Mouse (Mus musculus) stomach, postnatal 0 days (tissue): ENCODE results near the gene Tmem14a. TPM values are rescaled to one million over a fixed set of nuclear protein-coding genes. Genes with fewer than 3 reads are reported as not detected.
"Not testable (repeated sequence)": the region's sequence is repeated elsewhere in the genome, so short reads cannot be mapped to it uniquely, and the experiment has no call there.

Source experiments
- ATAC-seq: fragments of 200-750 bp; cut with Nextera tagmentation; 2 replicates; pipeline ENCODE4 v1.8.0; 2017; ENCODE audit not compliant: low FRiP score, low TSS enrichment
- DNase-seq: peaks from one replicate; pipeline ENCODE4 v3.0.0-alpha.2; 2016; ENCODE audit warnings: low spot score
- H3K27ac ChIP-seq: fragments of 300-500 bp; sonication (generic); replicated peaks from 2 replicates; pipeline ENCODE4 v1.5.1; 2014; ENCODE audit warnings: mild to moderate bottlenecking, control low read depth
- H3K27me3 ChIP-seq: fragments of 300-500 bp; sonication (generic); 2 replicates; pipeline ENCODE4 v1.6.1; 2014; ENCODE audit warnings: low read length; ENCODE audit not compliant: control insufficient read depth, insufficient read depth
- H3K36me3 ChIP-seq: fragments of 300-500 bp; sonication (generic); 2 replicates; pipeline ENCODE4 v1.6.1; 2014; ENCODE audit warnings: low read length, mixed read lengths; ENCODE audit not compliant: control insufficient read depth, insufficient read depth
- H3K4me1 ChIP-seq: fragments of 300-500 bp; sonication (generic); replicated peaks from 2 replicates; pipeline ENCODE4 v1.6.1; 2014; ENCODE audit warnings: antibody characterized with exemption; ENCODE audit not compliant: control insufficient read depth, insufficient read depth
- H3K4me2 ChIP-seq: fragments of 300-500 bp; sonication (generic); replicated peaks from 2 replicates; pipeline ENCODE4 v1.6.1; 2014; ENCODE audit warnings: low read depth, mild to moderate bottlenecking, control low read depth, moderate library complexity
- H3K4me3 ChIP-seq: fragments of 300-500 bp; sonication (generic); 2 replicates; pipeline ENCODE4 v1.5.1; 2014; ENCODE audit warnings: low read depth, low read length, control low read depth
- H3K9ac ChIP-seq: fragments of 300-500 bp; sonication (generic); 2 replicates; pipeline ENCODE4 v1.6.1; 2014; ENCODE audit warnings: mild to moderate bottlenecking, low read length, control low read depth, mixed read lengths
- H3K9me3 ChIP-seq: fragments of 300-500 bp; sonication (generic); 2 replicates; pipeline ENCODE4 v1.6.1; 2016; ENCODE audit warnings: low read length; ENCODE audit not compliant: control insufficient read depth
- CTCF ChIP-seq: IDR thresholded peaks from 2 replicates; pipeline ENCODE4 v1.5.1; 2016; ENCODE audit warnings: antibody characterized with exemption, low read depth, mild to moderate bottlenecking, moderate library complexity
- EP300 ChIP-seq: optimal IDR thresholded peaks from 2 replicates; pipeline ENCODE3; 2016; ENCODE audit warnings: antibody characterized with exemption
- WGBS: fragments of 180-500 bp; shearing (Covaris S2); extraction: QIAGEN DNeasy Blood & Tissue Kit; methylation state at CpG from one replicate; pipeline ENCODE4 v1.1.7; 2014; 5-methylcytosine and 5-hydroxymethylcytosine counted together
- polyA plus RNA-seq: library from polyadenylated mRNA; unstranded; fragments of >200 nt; fragmentation: Nextera tagmentation; extraction: Ambion mirVana; gene quantifications from 2 replicates; pipeline ENCODE4 v1.2.1, GENCODE M21; 2015

Tmem14a gene
- polyA plus RNA-seq, 1 experiment from 2014 or later = 10.9 TPM

DNA sequence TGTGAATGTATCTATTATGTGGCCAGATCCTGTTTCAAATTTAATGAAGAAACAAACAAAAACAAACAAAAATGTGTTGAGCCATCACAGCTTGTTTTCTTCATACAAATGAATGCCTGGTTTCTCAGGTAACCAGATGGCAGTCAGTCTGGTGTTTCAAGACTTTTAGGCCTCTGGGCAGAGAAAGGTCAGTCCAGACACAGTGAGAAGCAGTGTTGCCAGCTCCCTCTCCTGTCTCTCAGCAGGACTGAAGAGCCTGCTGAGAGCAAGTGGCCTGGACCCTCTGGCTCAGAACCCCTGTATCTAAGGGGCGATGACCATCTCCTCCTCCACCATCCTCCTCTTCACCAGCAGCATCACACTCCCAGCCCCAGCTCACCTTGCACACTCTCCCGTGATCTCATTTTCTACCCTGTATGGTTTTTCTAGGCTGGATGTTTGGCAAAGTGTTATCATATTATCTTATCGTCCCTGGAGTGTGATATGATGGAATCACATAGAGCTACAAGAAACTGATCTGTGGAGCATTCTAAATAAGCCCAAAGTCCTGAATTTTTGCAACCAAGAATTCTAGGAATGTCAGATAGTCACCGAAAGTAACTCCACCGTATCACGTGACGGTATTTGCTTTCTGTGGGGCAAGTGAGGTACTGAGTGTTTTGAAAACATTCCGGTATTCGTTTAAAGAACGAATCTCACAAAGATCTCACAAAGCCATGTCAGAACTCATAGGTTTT, 34.4 kb downstream of the Tmem14a start:
- ATAC-seq (no peak), DNase-seq (no peak)
- no peaks in the 10 kb centered on the region for H3K4me1 ChIP-seq
- no peaks in the 10 kb centered on the region for H3K36me3 ChIP-seq
- H3K9ac ChIP-seq = no peak overlapping the region
- no peak for TF ChIP-seq CTCF
- no peak for TF ChIP-seq EP300
- no peaks in the 10 kb centered on the region for H3K9me3 ChIP-seq
- no peak overlapping the region for H3K4me2 ChIP-seq
- no peaks in the 10 kb centered on the region for H3K27me3 ChIP-seq
- H3K4me3 ChIP-seq = no peak overlapping the region
- no peak overlapping the region for H3K27ac ChIP-seq
- 64% methylated on average over 10 of the region's 10 CpGs for WGBS

DNA sequence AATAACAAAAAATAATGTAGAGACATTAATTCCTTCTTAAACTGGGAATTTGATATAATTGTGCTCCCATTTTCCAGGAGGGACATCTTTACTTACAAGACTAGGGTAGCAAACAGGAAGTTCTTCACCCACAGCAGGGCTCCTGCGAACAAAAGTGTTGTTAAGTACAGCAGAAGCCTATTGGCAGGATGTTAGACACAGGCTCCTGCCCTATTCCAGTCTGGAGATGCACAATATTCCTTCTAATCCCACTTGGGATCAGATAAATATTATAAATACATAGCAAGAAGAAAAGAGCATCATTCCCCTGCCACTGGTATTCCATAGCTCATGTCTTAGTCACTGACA, 34.9 kb downstream of the Tmem14a start:
- H3K4me2 ChIP-seq = no peak overlapping the region
- H3K9ac ChIP-seq = no peak overlapping the region
- no peaks in the 10 kb centered on the region for H3K9me3 ChIP-seq
- no peak overlapping the region for H3K4me3 ChIP-seq
- H3K36me3 ChIP-seq = no peaks in the 10 kb centered on the region
- no peaks in the 10 kb centered on the region for H3K4me1 ChIP-seq
- H3K27me3 ChIP-seq = no peaks in the 10 kb centered on the region
- TF ChIP-seq CTCF = no peak
- TF ChIP-seq EP300 = no peak
- 68% methylated on average over 1 of the region's 1 CpGs for WGBS
- DNase-seq = no peak
- H3K27ac ChIP-seq = no peak overlapping the region
- no peak for ATAC-seq

DNA sequence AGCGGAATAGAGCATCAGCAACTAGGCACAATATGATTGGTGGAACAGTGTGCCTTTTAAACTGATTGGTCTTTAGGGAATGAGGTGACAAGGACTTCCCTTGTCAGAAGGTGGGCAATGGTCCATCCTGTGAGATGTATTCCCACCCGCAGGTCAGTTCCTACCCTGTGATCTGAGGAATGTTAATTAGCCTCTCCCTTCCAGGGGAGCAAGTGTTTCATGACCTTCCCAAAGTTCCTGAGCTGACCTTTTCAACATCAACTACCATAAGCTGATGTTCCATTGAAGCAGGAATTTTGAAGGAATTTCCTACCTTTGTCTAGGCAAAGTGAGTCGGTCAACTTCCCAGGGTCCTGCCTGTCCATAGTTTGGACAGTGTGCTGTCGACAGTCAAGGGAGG, 35.5 kb downstream of the Tmem14a start:
- Histone ChIP-seq H3K4me3 (no peak overlapping the region), H3K9ac (no peak overlapping the region), H3K4me1 (no peaks in the 10 kb centered on the region), H3K27ac (no peak overlapping the region), H3K36me3 (no peaks in the 10 kb centered on the region), H3K27me3 (no peaks in the 10 kb centered on the region), H3K4me2 (no peak overlapping the region), H3K9me3 (no peaks in the 10 kb centered on the region)
- no peak for DNase-seq
- WGBS = 79% methylated on average over 4 of the region's 4 CpGs
- TF ChIP-seq EP300 (no peak), CTCF (no peak)
- no peak for ATAC-seq

DNA sequence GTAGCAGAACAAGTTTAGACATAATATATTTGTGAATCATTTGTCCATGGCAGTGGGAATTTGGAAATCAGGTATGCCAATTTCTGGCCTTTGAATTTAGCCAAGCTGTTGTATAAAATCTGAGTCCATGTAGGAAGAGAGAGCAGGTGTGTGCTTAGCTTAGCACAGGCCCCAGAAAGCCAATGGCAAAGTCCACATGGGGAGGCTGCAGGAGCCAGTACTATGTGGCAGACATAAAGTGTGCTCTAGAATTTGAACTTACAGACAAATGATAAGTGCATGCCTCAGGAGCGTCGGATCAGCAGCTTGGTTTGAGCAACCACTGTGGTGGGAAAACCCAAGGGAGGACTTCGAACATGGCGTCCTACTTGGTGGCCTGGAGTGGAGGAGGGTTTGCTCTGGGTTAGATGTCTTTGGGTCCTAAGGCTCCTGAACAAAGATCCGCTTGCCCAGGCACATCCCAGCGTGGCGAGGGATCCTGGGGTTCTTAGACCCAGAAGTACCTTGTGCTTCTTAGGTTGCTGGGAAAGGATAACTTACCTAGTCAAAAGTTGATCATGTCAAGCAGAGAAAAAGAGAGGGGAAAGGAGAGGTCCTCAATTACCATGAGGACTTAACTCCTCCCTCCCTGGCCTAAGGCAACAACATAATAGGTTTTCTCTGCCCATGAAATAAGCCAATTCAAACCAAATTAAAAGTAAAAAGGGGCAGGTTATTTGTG, 37.4 kb downstream of the Tmem14a start:
- Histone ChIP-seq H3K4me2 (no peak overlapping the region), H3K27me3 (no peaks in the 10 kb centered on the region), H3K9me3 (no peaks in the 10 kb centered on the region), H3K36me3 (no peaks in the 10 kb centered on the region), H3K4me1 (no peaks in the 10 kb centered on the region), H3K4me3 (no peak overlapping the region), H3K9ac (no peak overlapping the region), H3K27ac (no peak overlapping the region)
- no peak for ATAC-seq
- no peak for TF ChIP-seq CTCF
- no peak for TF ChIP-seq EP300
- no peak for DNase-seq
- WGBS = 93% methylated on average over 7 of the region's 7 CpGs

DNA sequence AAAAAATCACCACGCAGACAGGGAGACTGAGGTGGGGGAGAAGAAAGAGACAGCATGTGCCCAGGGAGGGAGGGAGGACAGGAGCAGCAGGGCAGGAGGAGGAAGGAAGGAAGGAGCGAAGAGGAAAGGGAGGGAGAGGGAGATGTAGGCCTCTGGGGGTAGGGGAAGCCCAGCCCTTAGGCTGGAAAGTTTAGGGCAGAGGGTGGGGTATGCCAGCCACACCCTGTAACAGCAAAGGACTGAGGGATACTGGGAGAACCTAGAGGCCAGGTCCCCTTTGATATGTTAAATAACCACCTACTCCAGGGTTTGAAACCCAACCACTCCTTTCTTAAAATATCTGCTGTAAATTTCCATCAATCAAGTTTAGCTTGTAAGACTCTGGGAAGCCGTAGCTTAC, 38.0 kb downstream of the Tmem14a start:
- TF ChIP-seq CTCF = no peak
- no peak for TF ChIP-seq EP300
- no peaks in the 10 kb centered on the region for H3K36me3 ChIP-seq
- H3K27ac ChIP-seq = no peak overlapping the region
- no peak overlapping the region for H3K4me2 ChIP-seq
- no peak overlapping the region for H3K4me3 ChIP-seq
- DNase-seq (no peak), ATAC-seq (no peak)
- H3K4me1 ChIP-seq = no peaks in the 10 kb centered on the region
- no peaks in the 10 kb centered on the region for H3K9me3 ChIP-seq
- no peak overlapping the region for H3K9ac ChIP-seq
- H3K27me3 ChIP-seq = no peaks in the 10 kb centered on the region
- 51% methylated on average over 3 of the region's 3 CpGs for WGBS

DNA sequence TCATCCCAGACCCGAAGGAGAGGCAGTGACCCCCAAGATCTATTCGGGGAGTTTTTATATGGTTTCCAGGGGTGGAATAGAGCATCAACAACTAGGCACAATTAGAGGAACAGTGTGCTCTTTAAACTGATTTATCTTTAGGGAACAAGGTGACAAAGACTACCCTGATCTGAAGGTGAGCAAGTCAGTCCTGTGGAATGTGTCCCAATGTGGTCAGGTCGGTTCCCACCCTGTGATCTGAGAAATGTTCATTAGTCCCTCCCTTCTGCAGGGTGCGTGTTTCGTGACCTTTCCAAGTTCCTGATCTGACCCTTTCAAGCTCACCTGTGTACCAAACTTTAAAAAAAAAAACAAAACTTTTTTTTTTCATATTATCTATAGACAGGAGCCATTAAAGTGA, 38.5 kb downstream of the Tmem14a start:
- DNase-seq (no peak), ATAC-seq (no peak)
- Histone ChIP-seq H3K4me1 (no peaks in the 10 kb centered on the region), H3K27ac (no peak overlapping the region), H3K4me2 (no peak overlapping the region), H3K4me3 (no peak overlapping the region), H3K27me3 (no peaks in the 10 kb centered on the region), H3K36me3 (no peaks in the 10 kb centered on the region), H3K9me3 (no peaks in the 10 kb centered on the region), H3K9ac (no peak overlapping the region)
- TF ChIP-seq CTCF (no peak), EP300 (no peak)
- WGBS = 64% methylated on average over 5 of the region's 5 CpGs

DNA sequence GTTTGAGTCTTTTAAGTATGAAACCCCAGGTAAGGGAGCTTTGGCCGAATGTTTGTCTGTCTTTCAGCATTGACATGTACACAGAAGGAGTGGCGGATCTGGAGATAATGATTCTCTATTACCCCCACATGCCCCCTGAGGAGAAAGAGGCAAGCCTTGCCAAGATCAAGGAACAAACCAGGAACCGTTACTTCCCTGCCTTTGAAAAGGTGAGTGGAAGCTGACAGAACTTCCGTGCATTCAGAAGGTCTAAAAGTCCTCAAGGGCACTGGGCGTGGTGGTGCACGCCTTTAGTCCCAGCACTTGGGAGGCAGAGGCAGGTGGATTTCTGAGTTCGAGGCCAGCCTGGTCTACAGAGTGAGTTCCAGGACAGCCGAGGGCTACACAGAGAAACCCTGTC, 41.6 kb downstream of the Tmem14a start:
- not testable (repeated sequence) for H3K9me3 ChIP-seq, H3K9ac ChIP-seq, H3K27me3 ChIP-seq, H3K4me3 ChIP-seq, ATAC-seq, H3K36me3 ChIP-seq, H3K27ac ChIP-seq, H3K4me2 ChIP-seq, H3K4me1 ChIP-seq, DNase-seq
- 80% methylated on average over 8 of the region's 8 CpGs for WGBS
